Mouse (Mus musculus): ENCODE data around the gene Kcnip1. TPM values are rescaled to one million over a fixed set of nuclear protein-coding genes. Genes with fewer than 3 reads are reported as not detected.

Kcnip1 gene
- total RNA-seq, 2 experiments from 2014 or later, result 20.4 to 21.2 TPM

DNA sequence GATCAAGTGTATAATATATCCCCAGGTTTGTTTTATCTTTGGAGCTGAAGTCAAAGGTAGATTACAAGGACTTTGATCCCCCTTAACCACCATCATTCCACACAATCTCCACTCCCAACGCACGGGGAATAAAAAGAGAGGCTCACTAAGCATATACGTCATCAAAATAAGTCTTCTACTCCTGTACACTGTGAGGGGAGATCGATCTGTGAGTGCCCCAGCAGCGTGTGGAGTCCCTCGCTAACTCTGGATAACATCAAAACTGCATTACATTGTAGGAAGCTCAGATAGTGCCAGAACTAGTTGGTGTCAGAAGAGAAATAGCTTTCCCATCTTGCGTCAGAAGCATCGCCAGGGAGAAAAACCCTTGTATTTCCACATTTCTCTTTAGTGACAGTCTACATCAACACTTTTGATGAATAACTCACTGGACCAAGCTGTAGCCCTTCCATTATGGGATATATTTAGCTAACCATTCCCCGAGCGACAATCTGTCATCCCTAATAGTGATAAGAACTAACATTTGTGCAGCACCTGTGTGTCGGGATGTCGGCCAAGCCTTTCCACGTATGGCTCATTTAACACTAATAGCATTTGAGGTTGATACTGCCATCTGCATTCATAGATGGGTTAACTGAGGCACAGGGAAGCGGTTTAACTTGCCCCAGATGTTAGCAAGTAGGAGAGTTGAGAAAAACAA lies 18.5 kb downstream of the Kcnip1 start:
- Histone ChIP-seq H3K4me3 (no peak overlapping the region), H3K27ac (no peak overlapping the region)
- no peak for TF ChIP-seq CTCF (conservative IDR thresholded peaks at IDR 0.05)
- DNase-seq (ENCODE audit: low spot score in 2 of 2), result no peak

DNA sequence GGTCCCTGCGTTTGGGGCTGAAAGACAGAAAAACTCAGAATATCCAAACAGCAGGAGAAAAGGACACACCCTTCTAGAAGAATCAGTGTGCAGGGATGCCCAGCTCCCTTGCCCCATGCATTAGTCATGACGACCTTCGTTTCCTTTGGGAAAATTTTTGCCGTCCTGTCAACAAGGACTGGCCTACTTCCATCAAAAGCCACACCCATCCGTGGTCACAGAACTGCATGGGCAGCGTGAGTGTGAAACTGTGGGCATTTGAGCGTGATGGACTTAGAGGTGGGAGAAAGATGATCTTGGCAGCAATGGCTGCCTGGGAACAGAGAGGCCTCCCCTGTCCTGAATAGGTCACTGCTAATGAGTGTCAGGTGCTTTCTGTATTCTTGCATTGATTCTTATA lies 20.8 kb downstream of the Kcnip1 start:
- no peak for DNase-seq (ENCODE audit: low spot score in 2 of 2)
- Histone ChIP-seq H3K4me3 (no peak overlapping the region), H3K27ac (no peak overlapping the region)
- no peak for TF ChIP-seq CTCF (conservative IDR thresholded peaks at IDR 0.05)

DNA sequence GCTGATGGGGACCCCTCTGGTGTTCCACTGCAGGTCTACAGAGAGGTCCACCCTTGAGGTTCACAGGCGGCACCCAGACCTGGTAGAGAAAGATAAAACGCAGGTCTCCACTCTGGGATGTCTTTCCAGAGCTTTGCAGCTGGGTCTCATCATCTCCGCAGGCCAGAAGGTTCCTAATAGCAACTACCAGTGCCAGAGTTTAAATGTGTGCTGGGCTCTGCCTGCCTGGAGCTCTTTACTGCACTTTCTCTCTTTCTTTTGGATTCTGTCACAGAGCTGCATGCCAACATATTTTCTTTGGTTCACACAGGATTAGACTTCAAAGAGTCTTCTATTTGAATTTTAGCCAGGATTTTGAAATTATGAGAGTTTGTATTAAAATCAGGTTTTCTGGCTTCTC lies 23.8 kb downstream of the Kcnip1 start:
- H3K27ac ChIP-seq, result no peak overlapping the region
- DNase-seq (ENCODE audit: low spot score in 2 of 2), result no peak
- no peak overlapping the region for H3K4me3 ChIP-seq
- TF ChIP-seq CTCF (conservative IDR thresholded peaks at IDR 0.05), result no peak

DNA sequence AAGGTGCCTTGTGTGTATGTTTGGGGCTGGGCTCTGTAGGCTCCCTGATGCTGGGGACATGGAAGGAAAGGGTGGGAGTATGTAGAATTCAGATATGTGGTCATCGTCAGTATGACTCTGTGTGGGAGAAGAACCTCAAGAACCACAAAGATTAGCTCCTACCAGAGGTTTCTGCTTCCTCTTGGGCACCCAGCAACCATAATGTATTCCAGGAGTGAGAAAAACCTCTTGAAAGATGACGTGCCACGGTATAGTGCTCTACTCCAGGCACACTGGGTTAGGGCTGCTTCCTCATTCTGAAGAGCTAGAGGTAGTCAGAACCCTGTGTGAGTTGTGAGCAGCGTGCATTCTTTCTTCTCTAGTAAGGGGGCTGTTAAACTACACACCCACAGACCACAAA lies 25.2 kb downstream of the Kcnip1 start:
- no peak overlapping the region for H3K4me3 ChIP-seq

DNA sequence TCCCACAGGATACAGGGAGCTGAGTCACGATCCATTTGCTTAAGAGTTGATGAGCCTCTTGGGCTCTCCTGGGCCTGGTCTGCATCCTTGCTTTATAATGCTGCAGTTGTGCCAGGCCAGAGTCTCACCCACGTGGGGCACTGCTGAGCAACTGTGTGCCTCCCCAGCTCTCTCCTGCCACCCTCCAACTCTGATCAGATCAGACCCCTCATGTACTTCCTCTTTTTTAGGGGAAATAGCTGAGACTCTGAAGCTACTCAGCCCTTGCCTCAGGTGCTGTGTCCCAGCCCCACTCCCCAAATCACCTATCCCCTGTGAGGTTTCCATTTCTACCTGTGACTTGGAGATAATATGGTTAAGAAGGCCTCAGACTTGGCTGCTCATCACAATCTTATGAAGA lies 27.6 kb downstream of the Kcnip1 start:
- H3K27ac ChIP-seq, result no peak overlapping the region
- no peak for DNase-seq (ENCODE audit: low spot score in 2 of 2)
- no peak for TF ChIP-seq CTCF (conservative IDR thresholded peaks at IDR 0.05)
- no peak overlapping the region for H3K4me3 ChIP-seq

More for the DNA sequence above, 25.2 kb downstream of the Kcnip1 start:
- TF ChIP-seq CTCF (conservative IDR thresholded peaks at IDR 0.05), result no peak
- no peak overlapping the region for H3K27ac ChIP-seq
- DNase-seq (ENCODE audit: low spot score in 2 of 2), result no peak

DNA sequence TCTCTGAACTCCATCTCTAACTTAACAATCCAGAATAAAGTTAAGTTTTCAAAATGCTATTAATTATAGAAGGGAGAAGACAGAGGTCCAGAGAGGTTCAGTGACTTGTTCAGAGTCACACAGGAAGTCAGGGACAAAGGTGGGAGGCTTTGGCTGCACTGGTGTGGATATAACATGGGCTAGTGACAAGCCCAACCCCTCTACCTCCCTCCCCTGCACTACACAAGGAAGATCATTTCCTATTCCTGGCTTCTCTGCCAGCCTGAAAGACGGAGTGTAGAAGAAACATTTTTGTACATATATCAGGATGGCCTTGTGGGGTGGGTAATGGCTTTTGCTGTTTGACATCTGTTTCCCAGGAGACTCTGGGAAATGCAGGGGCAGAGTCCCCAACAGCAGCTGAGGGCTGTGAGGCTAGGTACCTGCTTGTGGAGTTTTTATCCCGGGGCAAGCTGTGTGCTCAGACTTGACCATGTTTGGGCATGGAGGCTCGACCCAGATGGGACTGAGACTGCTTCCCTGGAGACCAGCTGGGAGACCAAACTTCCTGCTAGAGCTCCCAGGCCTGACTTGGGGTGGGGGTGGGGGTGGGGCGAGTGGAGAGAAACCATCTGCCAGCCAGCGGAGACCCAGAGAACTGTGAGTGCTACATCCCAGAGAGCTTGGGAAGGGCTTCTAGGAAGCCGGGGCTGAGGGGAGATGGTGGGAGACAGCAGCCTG lies 30.1 kb downstream of the Kcnip1 start, which contains the start of gene Kcnmb1:
Gene Kcnmb1, plus strand, starts transcription at position 326 of the 720 bp plus-strand sequence.
- no peak for TF ChIP-seq CTCF (conservative IDR thresholded peaks at IDR 0.05)
- no peak within 1 kb of the TSS for H3K27ac ChIP-seq
- H3K4me3 ChIP-seq, result no peak within 1 kb of the TSS
- DNase-seq (ENCODE audit: low spot score in 2 of 2), result no peak

DNA sequence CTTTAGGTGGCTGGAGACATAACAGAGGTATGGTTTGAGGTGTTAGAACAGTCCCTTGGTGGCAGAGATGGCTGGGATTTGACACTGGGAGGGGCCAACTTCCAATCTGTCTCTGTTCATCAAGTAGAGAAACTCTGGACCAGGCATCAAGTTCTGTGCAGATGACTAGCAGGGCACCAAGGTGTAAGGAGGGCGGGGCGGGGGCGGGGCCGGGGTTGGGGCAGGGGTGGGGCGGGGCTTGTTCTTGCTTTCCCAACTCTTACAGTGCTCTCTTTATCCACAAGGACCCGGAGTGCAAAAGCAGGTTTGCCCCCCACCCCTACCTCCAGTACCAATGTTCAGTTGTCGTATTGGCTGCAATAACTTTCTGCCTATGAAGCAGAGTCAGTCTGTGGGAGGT lies 30.8 kb downstream of the Kcnip1 start:
- no peak overlapping the region for H3K4me3 ChIP-seq
- DNase-seq (ENCODE audit: low spot score in 2 of 2), result no peak
- H3K27ac ChIP-seq, result no peak overlapping the region
- TF ChIP-seq CTCF (conservative IDR thresholded peaks at IDR 0.05), result no peak

DNA sequence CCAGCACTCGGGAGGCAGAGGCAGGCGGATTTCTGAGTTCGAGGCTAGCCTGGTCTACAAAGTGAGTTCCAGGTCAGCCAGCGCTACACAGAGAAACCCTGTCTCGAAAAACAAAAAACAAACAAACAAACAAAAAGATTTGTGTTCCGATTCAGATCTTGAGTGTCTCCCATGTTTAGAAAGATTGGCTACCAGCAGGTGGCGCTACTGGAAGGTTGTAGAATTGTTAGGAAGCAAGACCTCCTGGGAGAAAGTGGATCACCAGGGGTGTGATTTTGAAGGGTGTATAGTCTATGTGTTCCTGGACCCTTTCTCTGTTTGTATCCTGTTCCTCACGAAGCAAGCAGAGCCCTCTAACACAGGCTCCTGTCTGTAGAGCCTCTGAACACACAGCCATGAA lies 34.2 kb downstream of the Kcnip1 start:
- H3K27ac ChIP-seq, result no peak overlapping the region
- DNase-seq (ENCODE audit: low spot score in 2 of 2), result peak in 1 of 2 experiments; percentile 37
- no peak overlapping the region for H3K4me3 ChIP-seq
- peak; percentile 78 for TF ChIP-seq CTCF (conservative IDR thresholded peaks at IDR 0.05)

DNA sequence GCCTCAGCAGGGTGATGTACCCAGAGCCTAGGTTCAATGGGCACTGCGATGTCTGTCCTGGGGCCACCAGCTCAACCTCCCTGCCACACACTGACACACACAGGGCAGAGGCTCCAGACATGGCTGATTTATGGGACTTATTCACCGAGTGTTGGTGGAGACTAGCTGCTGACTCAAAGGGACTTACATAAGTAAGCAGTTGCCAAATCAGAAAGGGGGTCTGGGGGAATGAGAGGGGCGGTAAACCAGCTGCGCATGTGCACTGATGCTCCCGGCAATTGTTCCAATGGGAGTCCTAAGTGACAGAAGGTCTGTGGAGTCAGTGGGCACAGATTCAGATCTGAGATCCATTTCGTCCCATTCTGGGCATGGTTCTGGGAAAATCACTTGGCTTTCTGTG lies 35.4 kb downstream of the Kcnip1 start:
- no peak overlapping the region for H3K27ac ChIP-seq
- no peak for TF ChIP-seq CTCF (conservative IDR thresholded peaks at IDR 0.05)
- no peak overlapping the region for H3K4me3 ChIP-seq
- peak in 1 of 2 experiments; percentile 15 for DNase-seq (ENCODE audit: low spot score in 2 of 2)

DNA sequence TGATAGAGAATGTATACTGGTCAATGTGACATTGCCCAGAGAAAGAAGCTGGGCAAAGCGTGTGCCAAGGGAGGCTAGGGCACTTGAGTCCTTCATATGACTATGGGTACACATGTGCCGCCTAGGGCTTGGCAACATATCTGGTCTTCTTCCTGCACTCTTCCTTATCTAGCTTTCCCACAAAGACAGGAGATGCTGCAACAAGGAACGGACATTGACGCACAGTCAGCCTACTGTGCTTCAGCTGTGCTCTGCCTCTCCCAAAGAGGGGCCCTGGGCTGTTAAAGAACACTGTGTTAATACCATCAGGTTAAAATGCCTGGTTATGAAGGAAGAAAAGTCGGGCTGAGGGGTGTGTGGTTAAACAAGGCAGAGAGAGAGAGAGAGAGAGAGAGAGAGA lies 36.3 kb downstream of the Kcnip1 start:
- Histone ChIP-seq H3K4me3 (no peak overlapping the region), H3K27ac (no peak overlapping the region)
- no peak for TF ChIP-seq CTCF (conservative IDR thresholded peaks at IDR 0.05)
- DNase-seq (ENCODE audit: low spot score in 2 of 2), result no peak

DNA sequence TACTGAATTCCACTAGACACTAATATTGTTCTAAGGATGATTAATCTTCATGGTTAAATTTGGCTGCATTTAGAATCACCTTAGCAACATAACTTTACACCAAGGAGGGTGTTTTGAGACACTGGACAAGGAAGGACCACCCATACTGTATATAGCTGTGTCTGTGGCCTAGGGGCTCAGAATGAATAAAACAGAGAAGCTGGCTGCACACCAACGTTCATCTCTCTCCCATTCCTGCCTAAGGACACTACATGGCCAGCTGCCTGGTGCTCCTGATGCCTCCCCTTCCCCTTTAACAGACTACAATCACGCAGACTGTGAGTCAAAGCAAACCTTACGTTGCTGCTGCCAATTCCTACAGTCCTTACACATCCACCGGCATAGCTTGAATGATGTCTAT lies 37.0 kb downstream of the Kcnip1 start:
- Histone ChIP-seq H3K27ac (no peak overlapping the region), H3K4me3 (no peak overlapping the region)
- TF ChIP-seq CTCF (conservative IDR thresholded peaks at IDR 0.05), result no peak
- DNase-seq (ENCODE audit: low spot score in 2 of 2), result no peak

DNA sequence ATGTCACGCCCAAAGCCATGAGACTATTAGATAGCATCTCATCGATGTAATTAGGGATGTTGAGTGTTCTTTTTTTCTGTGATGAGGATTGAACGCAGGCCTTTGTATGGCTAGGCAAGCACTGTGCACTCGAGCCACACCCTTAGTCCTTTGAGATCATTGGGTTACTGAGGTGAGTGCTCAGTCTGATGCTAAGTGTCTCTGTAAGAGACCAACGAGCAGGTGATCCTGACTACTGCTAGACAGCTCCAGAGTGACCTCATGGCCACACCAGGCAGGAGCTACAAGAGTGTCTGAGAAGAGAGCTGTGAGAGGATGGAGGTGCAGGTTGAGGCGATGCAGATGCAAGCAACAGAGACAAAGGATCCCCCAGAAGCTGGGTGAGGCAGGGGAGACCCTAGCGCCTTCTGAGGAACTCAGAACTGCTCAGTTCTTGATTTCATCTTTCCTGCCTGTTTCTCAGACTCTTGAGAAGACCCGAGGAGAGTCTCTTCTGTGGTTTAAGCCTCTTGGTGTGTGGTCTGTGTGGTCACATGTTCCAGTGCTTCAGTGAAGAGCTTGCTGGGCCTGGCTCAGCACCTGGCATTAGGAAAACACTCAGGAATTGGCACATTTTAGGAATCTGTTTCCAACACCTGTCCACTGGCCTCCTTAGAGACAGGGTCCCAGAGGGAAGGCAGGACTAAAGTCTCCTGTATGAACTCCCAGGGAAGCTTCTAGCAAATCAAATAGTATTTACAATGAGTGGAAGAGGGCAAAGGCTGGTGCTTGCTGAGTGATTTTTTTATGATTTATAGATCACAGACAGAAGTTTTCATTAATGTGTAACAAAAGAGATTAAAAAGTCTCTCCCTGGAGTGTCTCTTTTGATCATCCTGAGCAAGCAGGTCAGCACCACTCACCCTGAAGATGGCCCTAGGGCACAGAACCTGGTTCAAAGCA lies 41.0 kb downstream of the Kcnip1 start:
- no peak overlapping the region for H3K4me3 ChIP-seq
- TF ChIP-seq CTCF (conservative IDR thresholded peaks at IDR 0.05), result no peak
- DNase-seq (ENCODE audit: low spot score in 2 of 2), result no peak
- no peak overlapping the region for H3K27ac ChIP-seq

DNA sequence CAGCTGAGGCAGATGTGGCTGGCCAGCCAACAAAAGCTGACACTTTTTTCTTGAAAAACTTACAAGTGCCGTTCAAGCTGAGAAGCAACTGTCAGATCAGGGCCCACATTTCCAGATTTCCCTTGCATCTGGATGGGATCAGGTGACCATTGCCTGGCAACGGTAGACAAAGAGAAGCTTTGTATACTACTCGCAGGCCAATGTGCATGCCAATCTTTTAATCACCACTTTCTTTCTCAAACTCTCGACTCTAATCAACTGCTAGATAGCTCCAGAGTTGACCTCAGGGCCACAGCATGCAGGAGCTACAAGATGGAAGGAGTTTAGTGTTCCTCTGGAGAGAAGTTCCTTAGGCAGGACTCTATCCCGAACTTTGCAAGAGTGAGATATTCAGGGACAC lies 41.8 kb downstream of the Kcnip1 start:
- TF ChIP-seq CTCF (conservative IDR thresholded peaks at IDR 0.05), result no peak
- Histone ChIP-seq H3K4me3 (no peak overlapping the region), H3K27ac (no peak overlapping the region)
- no peak for DNase-seq (ENCODE audit: low spot score in 2 of 2)

Data from layer of hippocampus, adult 2 months (tissue).